Mouse (Mus musculus): ENCODE data around the gene Fgf8.

The Fgf8 gene

DNA sequence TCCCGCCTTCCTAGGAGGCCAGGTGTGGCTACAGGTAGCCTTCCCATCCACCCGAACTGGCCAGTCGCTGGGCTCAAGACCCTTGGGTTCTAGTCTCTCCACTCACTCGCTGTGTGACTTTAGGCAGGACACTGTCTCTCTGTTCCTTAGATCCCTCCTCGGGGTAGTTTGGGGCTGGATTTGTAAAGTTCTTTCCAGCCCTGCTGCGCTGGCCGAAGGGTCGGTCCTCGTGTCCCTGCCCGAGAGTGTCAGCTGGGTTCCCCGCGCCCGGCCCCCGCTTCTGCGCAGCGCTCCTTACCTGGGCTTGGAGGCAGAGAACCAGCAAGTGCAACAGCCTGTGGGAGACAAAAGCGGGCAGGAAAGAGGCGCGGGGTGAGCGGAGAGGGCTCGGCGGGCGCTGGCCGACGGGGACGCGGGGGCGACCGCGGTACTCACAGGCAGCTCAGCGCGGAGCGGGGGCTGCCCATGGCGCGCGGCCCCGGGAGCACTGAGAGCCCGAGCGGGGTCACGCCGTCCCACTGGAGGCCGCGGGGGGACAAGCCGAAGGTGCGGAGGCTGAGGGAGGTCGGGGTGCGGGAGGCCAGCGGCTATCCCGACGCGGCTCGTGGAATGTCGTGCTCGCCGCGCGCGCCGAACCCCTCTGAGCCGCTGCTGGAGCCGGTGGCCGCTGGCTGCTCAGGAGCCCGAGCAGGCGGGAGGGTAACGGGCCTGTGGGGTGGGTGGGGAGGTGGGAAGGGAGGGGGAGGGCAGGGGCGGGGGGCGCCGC lies at the start of gene Fgf8:
Fgf8 (minus strand) TSS at position 698 of the 766 bp plus-strand sequence.
- DNase-seq (ENCODE audit: low spot score in 2 of 2) = no peak

- DNase-seq (ENCODE audit: low spot score in 2 of 2) = no peak
These were observed 49.7 kb upstream of the Fgf8 start for GRCm38 (mm10) chr19:45792404-45792803.

- no peak for DNase-seq (ENCODE audit: low spot score in 2 of 2)
These were observed 47.5 kb upstream of the Fgf8 start for GRCm38 (mm10) chr19:45789888-45790874.

DNA sequence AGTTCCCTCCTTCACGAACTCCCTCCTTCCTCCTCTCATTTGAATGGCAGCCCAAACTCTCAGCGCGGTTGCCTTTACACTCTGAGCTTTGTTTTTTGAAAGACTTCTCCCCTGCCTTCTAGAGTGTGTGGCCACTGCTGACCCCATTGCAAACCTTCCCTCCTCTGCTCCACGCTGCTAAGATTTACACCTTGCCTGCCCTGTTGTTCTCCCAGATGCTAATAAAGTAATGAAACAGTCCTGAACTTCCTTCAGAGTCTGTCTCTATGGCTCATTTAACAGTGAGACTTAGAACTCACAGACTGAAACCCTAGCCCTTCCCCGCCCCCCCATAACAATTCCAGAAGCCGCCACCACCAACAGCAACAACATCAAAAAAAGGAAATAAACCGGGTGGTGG lies 46.6 kb upstream of the Fgf8 start:
- no peak for DNase-seq (ENCODE audit: low spot score in 2 of 2)

DNA sequence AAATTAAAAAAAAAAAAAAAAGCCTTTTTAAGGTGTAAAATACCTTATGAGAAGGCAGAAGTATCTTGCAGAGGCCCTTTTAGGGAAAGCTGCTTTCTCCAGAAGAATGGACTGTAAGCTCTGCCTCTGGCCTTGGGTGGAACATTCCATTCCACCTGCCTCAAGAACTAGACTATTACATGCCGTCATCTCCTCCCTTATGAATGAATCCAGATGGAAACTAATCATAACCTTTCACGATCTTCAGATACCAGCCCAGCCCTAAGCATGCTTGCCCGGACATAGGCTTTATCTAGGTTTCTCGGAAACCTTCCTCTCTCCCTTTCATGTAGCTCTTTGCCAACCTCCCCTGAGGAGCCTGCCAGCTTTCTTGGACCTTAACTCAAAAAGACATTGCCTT lies 45.6 kb upstream of the Fgf8 start:
- DNase-seq (ENCODE audit: low spot score in 2 of 2) = no peak

DNA sequence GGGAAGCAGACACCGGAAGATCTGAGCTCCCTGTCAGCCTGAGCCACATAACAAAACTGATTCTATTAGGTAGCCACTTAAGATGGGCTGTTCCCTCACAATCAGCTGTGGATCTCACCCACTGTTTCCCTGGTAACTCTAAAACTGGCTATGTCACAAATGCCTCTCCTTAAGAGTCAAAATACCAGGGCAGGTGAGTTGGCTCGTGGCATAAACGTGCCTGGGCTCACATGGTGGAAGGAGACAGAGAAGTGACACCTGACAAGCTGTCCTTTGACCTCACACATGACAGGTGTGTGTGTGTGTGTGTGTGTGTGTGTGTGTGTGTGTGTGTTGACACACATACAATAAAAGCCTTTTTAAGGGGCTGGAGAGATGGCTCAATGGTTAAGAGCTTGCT lies 44.7 kb upstream of the Fgf8 start:
- no peak for DNase-seq (ENCODE audit: low spot score in 2 of 2)

DNA sequence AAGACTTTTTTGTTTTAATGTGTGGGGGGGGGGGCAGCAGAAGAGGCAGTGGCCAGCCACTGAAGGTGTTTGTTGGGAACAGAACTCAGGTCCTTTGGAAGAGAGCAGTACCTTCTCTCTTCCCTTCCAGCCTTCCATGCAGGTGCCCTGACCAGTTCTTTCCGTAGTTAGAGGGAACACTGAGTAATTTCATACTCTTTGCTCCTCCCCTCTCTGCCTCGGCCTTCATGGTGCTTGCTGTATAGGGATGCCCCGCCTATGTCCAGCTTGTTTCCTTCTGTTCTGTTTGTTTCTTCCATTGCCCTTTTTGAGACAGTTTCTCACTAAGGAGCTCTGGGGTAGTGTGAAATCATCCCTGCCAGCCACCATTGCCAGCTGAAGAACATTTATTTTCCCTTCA lies 42.8 kb upstream of the Fgf8 start:
- DNase-seq (ENCODE audit: low spot score in 2 of 2) = no peak

DNA sequence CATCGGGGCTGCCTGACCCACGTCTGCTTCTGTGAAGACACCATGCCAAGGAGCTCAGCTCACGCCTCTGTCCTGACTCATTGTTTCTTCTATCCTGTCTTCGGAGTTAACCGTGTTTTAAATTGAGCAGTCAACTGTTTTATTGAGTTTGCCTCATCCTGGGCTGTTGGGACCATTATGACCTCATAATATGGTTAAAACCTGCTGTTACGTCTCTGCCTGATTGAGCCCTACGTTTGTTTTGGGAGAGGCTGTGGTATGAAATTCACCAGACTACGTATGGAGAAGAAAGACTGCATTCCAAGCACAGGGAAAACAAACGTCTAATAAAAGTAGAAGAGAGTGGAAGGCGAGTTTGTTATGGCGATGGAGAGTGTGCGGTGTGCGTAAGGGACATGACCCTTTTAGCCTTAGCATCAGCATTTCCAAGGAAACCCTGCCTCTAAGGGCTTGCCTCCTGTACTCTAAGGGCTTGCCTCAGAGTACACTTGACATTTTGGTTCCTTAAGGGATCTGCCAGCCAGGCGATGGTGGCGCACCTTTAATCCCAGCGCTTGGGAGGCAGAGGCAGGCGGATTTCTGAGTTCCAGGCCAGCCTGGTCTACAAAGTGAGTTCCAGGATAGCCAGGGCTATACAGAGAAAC lies 41.3 kb upstream of the Fgf8 start:
- no peak for DNase-seq (ENCODE audit: low spot score in 2 of 2)

DNA sequence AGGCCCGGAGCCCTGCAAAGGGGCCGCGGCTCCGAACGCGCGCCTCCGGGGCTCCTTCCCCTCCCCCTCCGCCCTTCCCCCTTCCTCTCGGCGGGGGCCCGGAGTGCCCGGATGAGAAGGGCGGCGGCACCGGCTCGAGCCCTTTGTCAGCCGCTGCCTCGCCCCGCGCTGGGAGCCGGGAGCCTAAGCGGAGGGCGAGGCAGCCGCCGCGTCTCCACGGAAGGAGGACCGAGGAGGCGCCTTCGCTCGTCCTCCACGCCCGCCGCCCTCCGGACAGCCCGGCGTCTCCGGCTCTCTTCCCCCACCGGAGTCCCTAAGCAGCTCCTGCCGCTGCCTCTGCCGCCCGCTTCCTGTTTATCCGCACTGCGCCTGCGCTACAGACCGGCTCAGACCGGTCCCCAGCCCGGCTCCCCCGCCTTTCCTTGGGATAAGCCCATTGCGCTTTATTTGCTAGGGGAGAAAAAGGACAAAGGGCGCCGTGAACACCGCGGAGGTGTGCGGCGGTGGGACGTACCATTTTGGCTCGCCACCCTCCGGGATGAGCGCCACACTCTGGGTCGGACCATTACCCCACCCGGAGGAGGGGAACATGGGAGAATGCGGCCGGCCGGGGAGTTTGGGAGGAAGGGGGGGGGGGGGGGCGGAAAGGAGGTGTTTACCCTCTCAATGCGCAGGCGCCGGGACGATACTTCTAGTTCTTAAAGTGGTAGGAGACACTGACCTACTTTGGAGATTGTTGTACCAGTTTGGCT lies 40.6 kb upstream of the Fgf8 start, which contains the start of gene Mgea5:
Mgea5 (minus strand) TSS at position 657 of the 752 bp plus-strand sequence.
- DNase-seq (ENCODE audit: low spot score in 2 of 2) = peak; percentile 98

DNA sequence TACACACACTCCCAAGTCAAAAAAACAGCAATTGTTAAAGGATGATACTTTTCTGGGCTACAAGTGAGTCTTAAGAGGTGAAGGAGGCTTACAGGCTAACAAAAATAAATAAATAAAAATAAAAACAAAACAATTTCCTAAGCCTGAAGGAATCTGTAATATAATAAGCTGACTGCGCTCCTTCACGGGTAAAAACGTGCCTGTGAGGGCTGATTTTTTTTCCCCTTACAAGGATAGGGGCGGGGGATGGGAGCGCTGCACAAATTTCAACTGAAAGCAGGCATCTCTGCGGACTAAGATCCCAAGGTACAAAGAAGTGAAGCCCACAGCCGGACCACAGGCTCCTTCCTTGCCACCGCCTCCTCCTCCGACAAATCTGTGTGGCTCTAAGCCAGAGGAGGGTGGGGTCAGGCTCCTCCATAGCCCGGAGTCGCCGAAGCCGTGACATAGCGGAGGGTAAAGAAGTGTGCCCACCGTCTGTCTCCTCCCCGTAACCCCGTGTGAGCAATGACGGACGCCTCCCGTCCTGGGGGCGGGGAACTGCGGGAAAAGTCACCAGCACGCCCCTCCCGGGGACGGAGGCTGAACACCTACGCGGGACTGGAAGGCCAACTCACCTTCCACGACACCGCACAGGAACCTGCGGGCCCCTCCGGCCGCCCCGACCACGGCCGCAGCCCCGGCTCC lies 39.7 kb upstream of the Fgf8 start:
- DNase-seq (ENCODE audit: low spot score in 2 of 2) = peak; percentile 51 to 59

GRCm38 (mm10) chr19:45781676-45782075 lies 39.0 kb upstream of the Fgf8 start:
- DNase-seq (ENCODE audit: low spot score in 2 of 2) = no peak

DNA sequence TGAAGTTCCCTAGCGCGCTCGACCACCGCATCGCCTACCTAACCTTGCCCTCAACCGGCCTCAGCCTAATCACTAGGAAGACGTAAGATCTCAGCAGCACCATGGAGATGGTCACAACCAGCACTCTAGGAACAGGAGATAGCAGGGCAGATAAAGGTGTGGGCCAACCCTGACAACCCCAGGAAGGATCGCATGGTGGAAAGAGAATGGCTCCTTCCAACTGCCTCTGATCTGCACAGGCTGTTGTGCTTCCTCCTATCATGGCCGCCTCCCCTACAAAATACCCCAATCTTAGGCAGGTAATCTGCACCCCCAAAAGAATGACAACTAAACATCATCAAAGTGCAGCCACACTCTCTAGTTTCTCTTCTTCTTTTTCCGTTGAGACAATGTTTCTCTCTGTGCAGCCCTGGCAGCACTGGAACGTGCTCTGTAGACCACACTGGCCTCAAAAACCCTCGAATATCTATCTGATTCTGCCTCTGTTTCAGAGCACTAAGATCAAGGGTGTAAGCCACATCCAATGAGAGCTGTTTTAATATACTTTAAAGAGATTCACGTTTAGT lies 37.7 kb upstream of the Fgf8 start:
- no peak for DNase-seq (ENCODE audit: low spot score in 2 of 2)

GRCm38 (mm10) chr19:45775486-45775885 lies 32.8 kb upstream of the Fgf8 start:
- peak; percentile 19 to 59 for DNase-seq (ENCODE audit: low spot score in 2 of 2)

DNA sequence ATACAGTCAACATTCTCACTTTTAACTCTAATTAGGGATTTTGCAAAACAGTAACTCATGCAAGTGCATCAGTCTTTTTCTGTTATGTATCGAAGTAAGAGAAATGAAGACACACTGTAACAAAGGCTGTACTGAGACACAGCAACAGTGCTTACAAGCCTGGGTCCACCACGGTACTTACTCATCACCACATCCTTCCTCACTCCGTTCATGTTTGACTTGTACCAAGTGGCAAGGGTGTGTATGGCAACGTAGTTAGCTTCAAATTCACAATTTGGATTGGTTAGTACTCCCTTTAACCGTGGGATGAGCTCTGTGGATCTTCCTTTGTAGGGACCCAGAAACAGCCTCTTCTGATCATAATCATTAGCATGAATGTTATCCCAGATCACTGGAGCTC lies 28.8 kb upstream of the Fgf8 start:
- no peak for DNase-seq (ENCODE audit: low spot score in 2 of 2)

GRCm38 (mm10) chr19:45760810-45761209 lies 18.1 kb upstream of the Fgf8 start:
- DNase-seq (ENCODE audit: low spot score in 2 of 2) = no peak

DNA sequence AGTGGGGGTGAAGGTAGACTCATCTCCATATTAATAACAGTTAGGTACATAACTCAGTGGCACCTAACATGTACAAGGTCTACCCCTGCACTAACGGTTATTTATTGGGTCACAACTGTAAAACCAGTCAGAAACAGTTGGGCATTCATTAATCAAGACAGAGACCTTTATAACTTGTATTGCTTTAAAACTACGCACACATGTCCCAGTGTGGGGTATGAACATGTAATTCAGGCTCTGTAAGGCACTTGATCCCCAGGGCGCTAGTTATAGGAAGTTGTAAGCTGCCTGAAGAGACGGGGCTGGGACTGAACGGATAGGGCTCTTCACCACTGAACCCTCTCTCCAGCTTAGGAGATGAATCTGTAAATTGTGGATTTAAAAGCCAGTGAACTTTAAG lies 16.0 kb upstream of the Fgf8 start:
- no peak for DNase-seq (ENCODE audit: low spot score in 2 of 2)

DNA sequence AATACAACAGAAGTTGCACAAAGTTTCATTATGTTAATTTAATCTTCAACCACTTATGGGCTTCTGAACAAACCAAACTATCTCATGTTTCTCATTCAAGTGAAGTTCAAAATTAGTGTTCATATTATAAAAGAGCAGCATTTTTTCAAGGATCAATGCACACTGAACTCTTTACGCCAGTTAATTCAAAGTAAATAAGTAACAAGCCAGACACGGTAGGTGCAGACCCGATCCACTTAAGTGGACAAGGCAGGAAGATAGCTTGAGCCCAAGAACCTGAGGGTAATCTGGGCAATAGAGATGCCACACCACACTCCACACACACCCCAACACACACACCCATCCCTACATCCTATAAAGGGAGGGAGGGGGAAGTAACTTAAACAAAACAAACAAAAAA lies 10.8 kb upstream of the Fgf8 start:
- DNase-seq (ENCODE audit: low spot score in 2 of 2) = no peak

DNA sequence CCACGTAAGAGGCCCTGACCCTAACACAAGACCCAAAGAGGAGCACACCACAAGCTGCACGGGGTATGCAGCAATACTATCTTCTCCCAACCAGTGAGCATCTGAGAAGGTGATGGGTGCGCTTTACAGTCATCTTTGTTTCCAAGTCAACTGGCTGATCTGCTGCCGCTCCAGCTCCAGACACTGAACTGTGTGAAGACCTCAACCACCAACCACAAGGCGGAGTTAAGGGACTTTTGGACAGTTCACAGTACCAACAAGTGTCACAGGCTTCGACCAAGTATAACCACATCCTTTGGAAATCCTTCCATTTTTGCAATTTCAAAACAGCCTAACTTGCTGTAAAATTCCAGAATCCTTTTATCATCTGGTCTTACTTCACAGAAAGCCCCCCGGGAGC lies 9.2 kb upstream of the Fgf8 start:
- DNase-seq (ENCODE audit: low spot score in 2 of 2) = no peak

GRCm38 (mm10) chr19:45749243-45750043 lies 6.7 kb upstream of the Fgf8 start, which contains the start of gene Npm3:
Gene Npm3 (minus strand): TSS chr19:45749591.
- peak; percentile 68 to 72 for DNase-seq (ENCODE audit: low spot score in 2 of 2)

Measured in frontal cortex, postnatal 36 days (tissue).